Mouse (Mus musculus) subcutaneous adipose tissue, adult 2 months (tissue): ENCODE measurements around the gene Mrpl49. TPM values are rescaled to one million over a fixed set of nuclear protein-coding genes. Genes with fewer than 3 reads are reported as not detected.

Experiments
- polyA plus RNA-seq: library from polyadenylated mRNA; depleted of rRNA; stranded (reverse); fragments of >200 nt; gene quantifications from 2 replicates; pipeline ENCODE4 v1.2.3, GENCODE M21; 2012; ENCODE audit warnings: low replicate concordance; rRNA removed

Mrpl49 gene
- polyA plus RNA-seq = 29.0 and 43.8 TPM in 2 replicates

GRCm38 (mm10) chr19:6057313-6058096 is at the start of gene Mrpl49, which contains the start of gene Fau:
Gene Mrpl49 (minus strand): TSS chr19:6057785.
Gene Fau (plus strand): TSS chr19:6057844.

DNA sequence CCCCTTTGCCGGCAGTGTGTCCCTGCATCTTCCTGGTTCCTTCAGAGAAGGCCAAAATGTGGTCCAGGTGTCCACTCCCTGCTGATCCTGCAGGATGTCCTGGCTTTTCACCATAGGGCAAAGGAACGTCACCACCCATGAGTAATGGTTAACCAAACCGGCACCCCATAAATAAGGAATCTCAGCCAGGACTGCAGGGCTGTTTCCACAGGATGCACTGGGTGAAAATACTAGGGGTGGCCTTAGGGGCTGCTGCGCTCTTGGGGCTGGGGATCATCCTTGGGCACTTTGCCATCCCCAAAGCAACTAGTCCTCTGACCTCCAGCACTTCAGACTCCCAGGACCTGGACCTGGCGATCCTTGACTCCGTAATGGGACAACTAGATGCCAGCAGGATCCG is 48.0 kb upstream of the Mrpl49 start, which contains the start of gene Naaladl1:
Gene Naaladl1, plus strand, starts transcription at position 197 of the 400 bp plus-strand sequence.

DNA sequence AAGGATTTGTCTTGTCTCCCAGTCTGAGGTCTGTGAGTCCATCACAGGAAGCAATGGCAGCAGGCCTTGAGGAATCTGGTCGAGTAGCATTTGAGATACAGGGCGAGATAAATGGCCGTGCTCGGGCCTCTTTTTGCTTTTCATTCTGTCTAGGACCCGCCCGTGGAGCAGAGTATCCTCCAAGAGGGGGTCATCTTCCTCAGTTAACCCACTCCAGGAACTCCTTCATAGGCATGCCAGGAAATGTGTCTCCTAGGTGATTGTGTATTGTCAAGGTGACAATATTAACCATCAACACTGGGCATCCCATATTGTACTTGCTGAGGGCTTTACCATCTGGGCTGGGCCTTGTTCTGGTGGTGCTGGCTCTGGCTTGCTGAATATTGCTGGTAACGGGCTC is 36.5 kb upstream of the Mrpl49 start, which contains the start of gene AC131692.1:
Gene AC131692.1, plus strand, starts transcription at position 301 of the 400 bp plus-strand sequence.

DNA sequence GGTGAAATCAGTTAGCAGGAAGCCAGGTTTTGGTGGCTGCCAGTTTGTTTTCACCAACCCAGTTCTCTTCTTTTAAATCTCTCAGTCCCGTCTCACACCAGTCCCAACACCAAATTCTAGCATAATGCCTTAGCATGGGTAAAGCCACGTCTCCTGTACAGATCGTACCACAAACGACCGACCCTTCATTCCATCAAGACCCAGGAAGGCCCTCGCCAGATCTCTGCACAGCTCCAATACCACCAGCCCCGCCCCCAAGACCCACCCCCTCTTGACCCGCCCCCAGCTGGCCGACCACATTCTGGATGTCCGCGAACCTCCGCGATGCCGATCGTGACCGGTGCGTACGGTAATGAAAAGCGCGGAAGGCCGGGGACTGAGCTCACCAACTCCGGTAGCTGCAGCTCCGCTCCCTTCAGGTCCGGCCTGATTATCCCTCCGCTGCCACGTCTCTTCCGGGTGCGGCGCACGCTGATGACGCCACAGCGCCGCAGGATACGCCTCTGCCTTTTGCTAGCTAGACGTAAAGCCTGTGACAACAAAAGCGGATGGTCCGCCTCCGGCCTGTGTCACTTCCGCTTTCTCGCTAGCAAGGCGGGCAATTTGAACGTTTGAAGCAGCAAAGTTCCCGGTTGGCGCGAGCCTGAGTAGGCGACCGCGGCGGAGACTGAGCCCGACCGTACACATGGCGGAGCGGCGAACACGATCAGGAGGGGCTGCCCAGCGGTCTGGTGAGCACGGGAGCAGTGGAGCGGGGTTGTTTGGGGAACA is 27.1 kb upstream of the Mrpl49 start, which contains the start of the genes Zfpl1 and Cdca5:
Gene Zfpl1, minus strand, starts transcription at position 479 of the 771 bp plus-strand sequence.
Gene Cdca5, plus strand, starts transcription at position 506 of the 771 bp plus-strand sequence.

DNA sequence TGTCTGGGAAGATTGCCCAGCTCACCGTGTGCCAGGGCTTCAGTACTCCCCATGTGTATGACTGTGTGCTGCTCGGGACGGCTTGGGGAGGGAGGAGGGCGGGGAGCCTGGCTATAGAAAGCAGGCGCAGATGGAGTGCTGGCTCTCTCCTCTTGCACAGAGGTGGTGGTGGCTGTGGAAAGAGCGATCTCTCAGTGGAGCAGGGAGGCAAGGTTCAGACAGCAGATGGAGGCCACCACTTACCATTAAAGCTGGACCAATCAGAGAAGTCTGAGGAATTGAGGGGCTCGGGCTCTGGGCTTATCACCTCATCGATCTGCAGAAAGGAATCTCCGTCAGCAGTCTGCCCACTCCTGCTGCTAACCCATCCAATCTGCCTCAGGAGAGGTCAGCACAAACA is 24.6 kb upstream of the Mrpl49 start, which contains the start of gene Gm28374:
Gene Gm28374, minus strand, starts transcription at position 101 of the 400 bp plus-strand sequence.

DNA sequence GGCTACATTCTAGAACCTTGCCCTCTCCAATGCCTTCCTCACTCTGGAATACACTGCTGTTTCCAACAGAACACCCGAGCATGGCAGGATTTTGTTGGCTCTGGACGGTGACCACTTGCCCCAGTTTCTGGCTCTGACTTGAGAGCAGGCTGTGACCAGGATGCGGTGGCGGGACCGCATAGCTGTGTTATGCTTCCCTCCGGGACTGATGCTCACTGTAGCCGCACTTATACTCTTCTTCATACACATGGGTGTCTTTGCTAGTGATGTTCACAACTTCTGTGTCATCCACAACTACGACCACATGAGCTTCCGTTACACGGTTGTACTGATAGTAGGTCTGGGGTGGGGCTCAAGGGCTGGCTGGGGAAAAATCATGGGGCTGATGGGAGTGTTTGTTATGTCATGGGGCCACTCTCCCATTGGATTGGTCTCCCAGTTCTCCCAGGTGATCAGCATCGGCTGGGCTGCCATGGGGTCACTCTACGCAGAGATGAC is 22.4 kb upstream of the Mrpl49 start, which contains the start of gene Tmem262:
Gene Tmem262, plus strand, starts transcription at position 51 of the 498 bp plus-strand sequence.

DNA sequence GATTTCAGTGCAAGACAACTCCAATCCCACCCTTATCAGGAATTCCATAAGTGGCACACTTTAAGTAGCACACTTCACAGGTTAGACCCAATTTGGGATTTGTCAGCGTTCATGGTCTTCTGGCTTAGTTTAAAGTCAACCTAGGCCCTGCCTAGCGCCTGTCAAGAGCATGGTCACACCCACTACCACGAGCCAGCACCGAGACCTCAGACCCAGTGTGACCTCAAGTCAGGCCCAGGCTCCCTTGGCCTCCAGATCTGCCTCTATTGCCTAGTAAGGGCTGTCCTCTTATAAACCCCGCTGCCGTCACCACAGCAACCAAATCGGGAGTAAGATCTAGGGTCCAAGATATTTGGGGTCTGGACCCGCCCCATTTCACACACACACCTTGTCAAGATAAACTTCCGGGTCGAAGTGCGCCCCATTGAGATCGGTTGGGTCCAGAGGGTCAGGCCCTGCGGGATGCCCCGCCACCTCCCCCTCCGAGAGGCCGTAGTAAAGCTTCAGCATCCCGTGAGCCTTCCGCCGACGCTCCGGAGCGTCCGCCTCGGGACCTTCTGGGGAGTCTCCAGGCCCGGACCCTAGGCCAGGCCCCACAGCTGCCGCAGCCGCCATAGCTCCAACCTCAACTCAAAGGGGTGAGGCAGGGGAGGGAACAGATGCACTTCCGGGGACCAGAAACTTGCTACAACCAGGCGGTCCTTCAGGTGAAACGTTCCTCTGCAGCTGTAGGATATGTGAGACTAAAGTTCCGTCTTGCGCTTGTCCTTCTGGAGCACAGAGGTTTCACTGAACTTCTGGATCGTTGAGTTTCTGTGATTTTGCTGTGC is 19.2 kb upstream of the Mrpl49 start, which contains the start of gene Vps51:
Gene Vps51, minus strand, starts transcription at position 668 of the 830 bp plus-strand sequence.

GRCm38 (mm10) chr19:6067724-6068415 is 10.3 kb upstream of the Mrpl49 start, which contains the start of gene Tm7sf2:
Gene Tm7sf2 (minus strand): TSS chr19:6068373.

GRCm38 (mm10) chr19:6061021-6061533 is 3.5 kb upstream of the Mrpl49 start, which contains the start of gene Znhit2:
Gene Znhit2 (plus strand): TSS chr19:6061192.

DNA sequence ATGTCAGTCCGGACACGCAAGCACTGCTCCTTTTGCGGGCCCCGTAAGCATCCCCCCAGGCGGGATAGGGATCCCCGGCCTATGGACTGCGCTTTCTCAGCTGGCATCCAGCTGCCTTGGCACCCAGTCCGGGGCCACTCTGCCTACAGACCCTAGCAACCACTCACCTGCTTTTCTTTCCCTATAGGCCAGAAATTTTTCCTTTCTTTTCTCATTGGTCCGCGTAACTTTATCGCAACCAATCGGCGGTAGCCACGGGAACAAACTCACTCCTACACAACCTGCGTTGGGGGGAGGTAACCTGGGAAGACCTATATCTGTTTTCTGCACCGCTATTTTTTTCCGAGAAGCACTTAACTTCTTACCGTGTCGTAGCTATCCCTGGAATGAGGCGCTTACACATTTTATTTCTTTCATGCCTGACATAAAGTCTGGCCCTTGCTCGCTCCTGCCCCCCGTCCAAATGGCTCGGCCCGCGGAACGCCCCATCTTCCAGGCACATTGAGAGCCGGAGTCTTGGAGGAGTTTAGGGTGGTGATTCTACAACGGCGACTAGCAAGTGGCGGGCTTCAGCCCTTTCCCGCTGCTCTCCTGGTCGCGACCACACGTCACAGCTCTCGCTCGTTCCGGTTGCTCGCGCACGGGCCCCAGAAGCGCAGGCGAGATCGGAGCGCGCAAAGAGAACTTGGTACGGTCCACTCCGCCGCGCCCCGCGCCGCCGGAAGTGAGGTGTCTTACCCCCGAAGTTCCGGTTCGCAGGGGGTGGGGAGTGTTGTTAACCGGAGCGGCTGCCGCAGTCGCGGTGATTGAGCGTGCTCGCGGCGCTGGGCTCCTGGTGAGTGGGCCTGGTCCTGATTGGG is 11.1 kb downstream of the Mrpl49 start, which contains the start of gene Syvn1:
Gene Syvn1, plus strand, starts transcription at position 283 of the 860 bp plus-strand sequence.

DNA sequence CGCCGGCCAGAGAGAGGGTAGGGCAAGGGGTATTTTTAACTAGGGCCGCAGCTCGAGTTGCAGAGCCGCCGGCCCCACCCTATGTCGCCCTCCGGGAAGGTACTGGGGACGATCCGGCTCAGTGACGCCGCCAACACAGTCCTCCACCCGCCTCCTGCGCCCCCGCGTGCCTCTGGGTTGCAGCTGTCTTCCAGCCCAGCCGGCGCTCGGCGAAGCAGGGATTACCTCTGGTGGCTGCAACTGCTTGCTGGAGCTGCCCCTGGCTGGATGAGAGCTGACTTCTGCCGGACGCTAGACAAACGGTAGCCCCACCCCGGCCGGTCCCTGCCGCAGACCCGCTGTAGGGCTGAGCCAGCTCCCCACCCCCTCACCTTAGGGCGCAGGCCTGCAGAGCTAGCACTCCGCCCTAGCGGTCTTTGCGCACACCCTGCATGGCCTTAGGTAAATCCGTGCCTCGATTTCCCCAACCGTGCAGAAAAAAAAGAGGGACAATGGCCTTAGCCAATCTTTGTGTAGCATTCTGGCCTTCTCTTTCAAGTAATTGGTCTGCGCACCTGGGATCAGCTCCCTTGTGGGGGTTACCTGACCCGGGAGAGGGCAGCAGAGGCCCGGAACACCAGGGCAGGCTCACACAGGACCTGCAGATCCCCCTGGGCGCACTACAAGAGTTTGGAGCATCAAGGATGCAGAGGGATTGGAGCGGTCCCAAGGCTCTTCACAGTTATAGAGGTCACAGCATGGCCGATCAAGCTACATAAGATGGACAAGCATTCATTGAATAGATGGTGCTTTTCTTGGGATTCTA is 41.9 kb downstream of the Mrpl49 start, which contains the start of gene Capn1:
Gene Capn1, minus strand, starts transcription at position 387 of the 805 bp plus-strand sequence.

Other genes starting within 250 kb of the Mrpl49 start
- 22.5 and 24.5 TPM in 2 replicates for gene Frmd8, start 182.5 kb downstream of the Mrpl49 start, polyA plus RNA-seq
- 24.1 and 26.7 TPM in 2 replicates for gene Slc25a45, start 180.0 kb downstream of the Mrpl49 start, polyA plus RNA-seq
- 0.33 and 1.0 TPM in 2 replicates for gene Tigd3, start 163.6 kb downstream of the Mrpl49 start, polyA plus RNA-seq
- gene Dpf2, start 144.8 kb downstream of the Mrpl49 start, polyA plus RNA-seq = 73.6 and 128 TPM in 2 replicates
- 24.5 and 38.9 TPM in 2 replicates for gene Cdc42ep2, start 133.0 kb downstream of the Mrpl49 start, polyA plus RNA-seq
- 60.9 and 84.4 TPM in 2 replicates for gene Pola2, start 93.6 kb downstream of the Mrpl49 start, polyA plus RNA-seq
- not detected in 2 replicates for gene Slc22a20, start 71.6 kb downstream of the Mrpl49 start, polyA plus RNA-seq
- 42.0 and 72.3 TPM in 2 replicates for gene Capn1, start 41.9 kb downstream of the Mrpl49 start, polyA plus RNA-seq
- gene Syvn1, start 11.2 kb downstream of the Mrpl49 start, polyA plus RNA-seq = 59.3 and 60.1 TPM in 2 replicates
- 740 and 1,078 TPM in 2 replicates for gene Fau, start 59 bp upstream of the Mrpl49 start, polyA plus RNA-seq
- 43.0 and 48.9 TPM in 2 replicates for gene Znhit2, start 3.4 kb upstream of the Mrpl49 start, polyA plus RNA-seq
- 39.1 and 40.1 TPM in 2 replicates for gene Tm7sf2, start 10.6 kb upstream of the Mrpl49 start, polyA plus RNA-seq
- gene Vps51, start 19.4 kb upstream of the Mrpl49 start, polyA plus RNA-seq = 67.5 and 83.1 TPM in 2 replicates
- gene Tmem262, start 22.2 kb upstream of the Mrpl49 start, polyA plus RNA-seq = not detected in 2 replicates
- 0.19 and 0.49 TPM in 2 replicates for gene Gm28374, start 24.5 kb upstream of the Mrpl49 start, polyA plus RNA-seq
- 100 and 103 TPM in 2 replicates for gene Zfpl1, start 27.2 kb upstream of the Mrpl49 start, polyA plus RNA-seq
- gene Cdca5, start 27.2 kb upstream of the Mrpl49 start, polyA plus RNA-seq = 0.30 and 4.4 TPM in 2 replicates
- gene AC131692.1, start 36.6 kb upstream of the Mrpl49 start, polyA plus RNA-seq = not detected in 2 replicates
- 0.09 and 0.22 TPM in 2 replicates for gene Naaladl1, start 48.0 kb upstream of the Mrpl49 start, polyA plus RNA-seq
- gene Sac3d1, start 60.9 kb upstream of the Mrpl49 start, polyA plus RNA-seq = 19.6 and 37.2 TPM in 2 replicates
- 31.6 and 42.5 TPM in 2 replicates for gene Snx15, start 70.5 kb upstream of the Mrpl49 start, polyA plus RNA-seq
- 8.7 and 11.0 TPM in 2 replicates for gene Batf2, start 83.2 kb upstream of the Mrpl49 start, polyA plus RNA-seq
- gene Arl2, start 83.8 kb upstream of the Mrpl49 start, polyA plus RNA-seq = 139 and 178 TPM in 2 replicates
- gene Majin, start 126.6 kb upstream of the Mrpl49 start, polyA plus RNA-seq = 0.26 and 0.46 TPM in 2 replicates
- 0.63 and 0.66 TPM in 2 replicates for gene Gpha2, start 168.6 kb upstream of the Mrpl49 start, polyA plus RNA-seq
- 90.3 and 103 TPM in 2 replicates for gene Ppp2r5b, start 178.1 kb upstream of the Mrpl49 start, polyA plus RNA-seq
- gene Atg2a, start 183.9 kb upstream of the Mrpl49 start, polyA plus RNA-seq = 38.8 and 43.8 TPM in 2 replicates
- 270 and 315 TPM in 2 replicates for gene Ehd1, start 218.9 kb upstream of the Mrpl49 start, polyA plus RNA-seq
- 10.9 and 14.7 TPM in 2 replicates for gene Cdc42bpg, start 248.7 kb upstream of the Mrpl49 start, polyA plus RNA-seq